Mouse (Mus musculus) CD8-positive naive resting alpha-beta T cell, adult 2 months (primary cell): ENCODE results near the gene Ndufaf7.

ENCODE experiments used
- DNase-seq, 2 experiments: peaks; one replicate each; pipeline ENCODE4 v3.0.0; 2022; ENCODE audit warnings: low read depth in 2 of 2, low spot score in 2 of 2

Ndufaf7 gene

GRCm38 (mm10) chr17:78964387-78964786, 27.5 kb downstream of the Ndufaf7 start:
- DNase-seq, result no peak

GRCm38 (mm10) chr17:78966092-78966883, 29.4 kb downstream of the Ndufaf7 start:
- no peak for DNase-seq

DNA sequence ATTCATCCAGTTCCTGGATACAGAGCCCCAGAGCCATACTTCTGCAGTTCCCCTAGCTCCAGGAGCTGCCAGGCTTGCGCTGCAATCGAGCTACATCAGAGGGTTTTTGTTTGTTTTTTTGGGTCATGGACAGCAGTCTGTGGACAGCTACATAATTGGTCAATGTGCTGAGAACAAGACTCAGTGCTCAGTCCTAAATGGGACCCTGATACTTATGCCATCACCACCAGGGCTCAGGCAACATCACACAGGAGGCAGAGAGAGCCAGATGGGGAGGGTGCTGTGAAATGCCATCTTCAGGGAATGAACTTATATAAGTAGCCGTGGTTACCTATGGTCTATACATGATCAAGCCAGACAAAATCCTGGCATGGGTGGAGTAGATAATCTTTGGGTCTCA, 31.6 kb downstream of the Ndufaf7 start:
- DNase-seq, result no peak

GRCm38 (mm10) chr17:78983166-78983565, 46.2 kb downstream of the Ndufaf7 start:
- no peak for DNase-seq

GRCm38 (mm10) chr17:78983736-78984135, 46.8 kb downstream of the Ndufaf7 start:
- DNase-seq, result no peak

DNA sequence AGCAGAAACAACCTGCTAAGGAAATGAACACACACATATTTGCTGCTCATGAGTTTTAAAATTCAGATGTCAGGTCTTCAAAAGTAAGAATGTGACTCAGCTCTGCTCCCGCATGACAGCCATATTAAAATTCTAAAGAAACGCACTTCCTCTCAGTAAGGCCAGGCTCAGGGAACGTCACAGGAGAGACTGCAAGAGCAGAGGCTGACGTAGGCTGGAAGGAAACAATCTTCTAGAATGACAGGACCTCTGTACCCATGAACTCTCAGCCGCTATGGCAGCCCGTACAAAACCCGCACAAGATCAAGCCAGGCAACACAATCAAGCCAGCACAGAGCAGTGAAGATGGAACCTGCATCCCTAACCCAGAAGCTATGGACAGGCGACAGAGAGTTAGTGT, 52.1 kb downstream of the Ndufaf7 start:
- DNase-seq, result no peak

GRCm38 (mm10) chr17:78991549-78991948, 54.6 kb downstream of the Ndufaf7 start:
- no peak for DNase-seq

DNA sequence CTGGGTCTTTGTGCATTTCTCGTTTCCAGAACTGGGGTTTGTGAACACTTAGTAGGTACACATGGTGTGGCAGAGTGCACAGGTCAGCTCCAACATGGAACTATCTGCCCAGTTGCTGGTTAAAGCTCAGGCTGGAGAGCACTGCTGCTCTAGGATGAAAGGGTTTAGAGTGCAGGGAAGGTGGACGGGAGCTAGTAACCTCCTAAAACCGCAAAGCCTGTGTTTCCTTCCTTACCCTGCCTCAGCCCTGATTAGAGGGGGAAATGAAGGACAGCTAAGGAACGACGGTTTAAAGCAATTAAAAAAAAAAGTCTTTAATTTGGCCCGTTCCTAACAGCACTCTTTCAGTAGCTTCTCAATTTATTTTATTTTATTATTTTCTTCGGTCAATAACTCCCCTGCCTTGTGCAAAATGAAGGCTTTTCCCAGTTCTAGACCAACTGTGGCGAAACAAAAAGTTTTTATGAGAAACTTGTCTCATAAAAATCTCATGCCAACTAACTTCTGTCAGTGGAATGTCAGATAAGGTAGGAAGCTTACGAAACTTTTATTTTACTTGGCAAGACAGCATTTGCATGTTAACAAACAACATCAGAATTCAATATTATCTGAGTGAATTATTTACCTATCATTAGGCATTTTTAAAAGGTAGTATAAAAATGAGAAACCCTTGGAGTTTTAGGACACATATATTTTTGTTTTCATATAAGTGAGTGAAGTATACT, 55.5 kb downstream of the Ndufaf7 start:
- DNase-seq, result no peak

GRCm38 (mm10) chr17:78993670-78994069, 56.7 kb downstream of the Ndufaf7 start:
- DNase-seq, result no peak

DNA sequence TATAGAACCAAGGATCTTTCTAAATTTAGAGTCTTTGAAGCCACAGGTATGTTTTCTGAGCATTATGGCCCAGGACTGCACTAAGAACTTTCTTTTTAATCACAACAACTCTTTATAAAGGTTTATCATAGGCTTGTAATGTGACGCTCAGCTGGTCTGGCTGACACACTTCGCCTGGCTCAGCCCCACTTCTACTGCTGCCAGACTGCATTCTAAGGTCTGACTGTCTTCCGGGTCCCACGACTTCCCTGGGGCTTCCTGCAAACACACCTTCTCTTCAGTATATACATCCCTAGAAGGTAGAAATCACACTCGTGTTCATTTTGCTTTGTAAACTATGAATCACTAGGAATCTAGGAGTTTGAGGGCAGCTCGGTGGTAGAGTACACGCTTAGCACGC, 57.4 kb downstream of the Ndufaf7 start:
- no peak for DNase-seq

DNA sequence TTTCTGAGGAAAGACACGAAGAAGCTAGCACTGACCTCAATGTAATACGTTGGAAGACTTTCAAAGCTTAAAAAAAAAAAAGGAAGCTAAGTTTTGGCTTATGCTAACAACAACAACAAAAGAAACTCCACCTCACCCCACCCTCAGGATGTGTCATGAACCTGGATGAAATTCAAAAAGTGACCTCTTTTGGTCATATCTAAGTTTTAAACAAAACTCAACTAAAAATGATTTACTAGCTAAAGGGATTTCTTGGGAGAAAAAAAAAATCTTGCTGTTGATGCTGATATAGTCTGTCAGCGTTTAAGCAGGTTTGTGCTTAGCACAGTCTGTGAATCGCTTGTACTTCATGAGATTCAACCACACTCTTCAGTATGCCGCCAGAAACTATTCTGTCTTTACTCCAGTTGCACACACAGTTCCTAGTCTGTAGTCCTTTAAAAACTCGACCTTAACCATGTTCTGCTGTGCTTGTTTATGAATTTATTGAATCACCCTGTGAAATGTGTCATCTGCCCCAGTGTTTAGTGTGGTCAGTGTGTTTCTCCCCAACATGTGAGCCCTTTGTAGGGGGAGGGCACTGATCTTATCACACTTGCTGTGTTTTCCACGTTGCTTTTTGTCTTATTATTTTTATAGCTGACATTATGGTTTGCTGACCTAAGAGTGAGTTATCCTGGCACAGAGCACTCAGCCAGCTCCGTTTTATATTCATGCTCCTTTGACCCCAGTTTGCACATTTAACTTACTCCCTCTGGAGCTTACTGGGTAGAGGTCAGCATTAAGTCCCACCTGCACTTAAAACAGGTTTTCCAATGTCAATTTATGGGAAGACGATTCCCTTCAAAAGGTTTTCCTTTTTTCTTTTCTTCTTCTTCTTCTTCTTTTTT, 58.2 kb downstream of the Ndufaf7 start:
- DNase-seq, result no peak
